Mouse (Mus musculus) cerebellum, adult 2 months (tissue): ENCODE measurements at regions not wholly inside any gene's neighbourhood (a gene's known extent, or its start where the extent isn't known, plus 50 kb on each side); places are given as distances from the start of the nearest gene placed in this dataset.

ENCODE experiments used
- CTCF ChIP-seq: fragments of 200-500 bp; IDR thresholded peaks from 2 replicates; pipeline ENCODE4 v1.5.1; 2011; ENCODE audit warnings: low read depth, mild to moderate bottlenecking, control low read depth, low read length, moderate library complexity, borderline replicate concordance; ENCODE audit not compliant: insufficient read depth
- POLR2A ChIP-seq: fragments of 200-500 bp; IDR thresholded peaks from 2 replicates; pipeline ENCODE4 v1.6.1; 2011; ENCODE audit warnings: low read length, control low read depth, borderline replicate concordance; ENCODE audit not compliant: insufficient read depth

GRCm38 (mm10) chr14:61896879-61897278, 289.6 kb downstream of the Kcnrg start:
- TF ChIP-seq CTCF, result no peak
- TF ChIP-seq POLR2A, result no peak
